17 mouse cellular contexts compared by ENCODE assay signal in genomic region chr14:12178645-12179044, GRCm38 (mm10).
"Had no signal": no experiment of that assay in that cellular context is flagged by ENCODE, and none has a peak within 500 bp of the region (broad histone marks: within the 10 kb centered on the region; RNA-seq: fewer than 3 reads in every experiment).

No protein-coding gene starts in this region.

- H3K4me1 ChIP-seq: lung, embryonic 15.5 days; megakaryocyte, embryonic 14.5 days had no signal

- H3K4me2 ChIP-seq: lung, embryonic 15.5 days; midbrain, embryonic 11.5 days; midbrain, embryonic 13.5 days; midbrain, embryonic 15.5 days; neural tube, embryonic 12.5 days; stomach, embryonic 15.5 days had no signal

- H3K27ac ChIP-seq: lung, embryonic 15.5 days; macrophage; midbrain, embryonic 13.5 days; midbrain, embryonic 15.5 days; neural tube, embryonic 12.5 days; stomach, embryonic 15.5 days; stomach, postnatal 0 days had no signal

- H3K36me3 ChIP-seq: lung, embryonic 15.5 days; midbrain, embryonic 13.5 days; midbrain, embryonic 15.5 days; neural tube, embryonic 12.5 days; stomach, embryonic 15.5 days had no signal

- H3K4me3 ChIP-seq: lung, embryonic 15.5 days; megakaryocyte, embryonic 14.5 days; midbrain, embryonic 13.5 days; midbrain, embryonic 15.5 days; neural tube, embryonic 12.5 days; stomach, embryonic 15.5 days had no signal

- DNase-seq: lung, adult 2 months; lung, postnatal 14 days; lung, postnatal 36 days; right cerebral cortex, postnatal 14 days; thymus, adult 2 months; thymus, postnatal 25 days; thymus, postnatal 4 days had no signal

- ATAC-seq: lung, postnatal 0 days; midbrain, embryonic 13.5 days; midbrain, embryonic 15.5 days had no signal

- H3K27me3 ChIP-seq: lung, embryonic 15.5 days; megakaryocyte, embryonic 14.5 days; midbrain, embryonic 13.5 days; midbrain, embryonic 15.5 days; neural tube, embryonic 12.5 days; stomach, embryonic 15.5 days had no signal

- H3K9ac ChIP-seq: lung, embryonic 15.5 days; midbrain, embryonic 13.5 days; midbrain, embryonic 15.5 days; neural tube, embryonic 12.5 days; stomach, embryonic 15.5 days had no signal

- H3K9me3 ChIP-seq: lung, embryonic 15.5 days; megakaryocyte, embryonic 14.5 days; midbrain, embryonic 13.5 days; midbrain, embryonic 15.5 days; neural tube, embryonic 12.5 days; stomach, embryonic 15.5 days had no signal
